Mouse (Mus musculus): ENCODE measurements at regions not wholly inside any gene's neighbourhood (a gene's known extent, or its start where the extent isn't known, plus 50 kb on each side); places are given as distances from the start of the nearest gene placed in this dataset.
"Not testable (repeated sequence)": the region's sequence is repeated elsewhere in the genome, so short reads cannot be mapped to it uniquely, and the experiment has no call there.

GRCm38 (mm10) chr12:15410419-15410818, 406.3 kb downstream of the Trib2 start:
- DNase-seq (ENCODE audit: low spot score) = no peak

GRCm38 (mm10) chr12:15407577-15407976, 409.1 kb downstream of the Trib2 start:
- not testable (repeated sequence) for DNase-seq (ENCODE audit: low spot score)

GRCm38 (mm10) chr12:15392641-15393040, 424.1 kb downstream of the Trib2 start:
- no peak for DNase-seq (ENCODE audit: low spot score)

- DNase-seq (ENCODE audit: low spot score) = no peak
These were observed 428.1 kb downstream of the Trib2 start for GRCm38 (mm10) chr12:15388574-15388973.

- no peak for DNase-seq (ENCODE audit: low spot score)
These were observed 458.9 kb downstream of the Trib2 start for GRCm38 (mm10) chr12:15357808-15358207.

GRCm38 (mm10) chr12:15320697-15321449, 495.8 kb downstream of the Trib2 start:
- DNase-seq (ENCODE audit: low spot score) = no peak

- no peak for DNase-seq (ENCODE audit: low spot score)
These were observed 497.1 kb downstream of the Trib2 start for GRCm38 (mm10) chr12:15319647-15320046.

GRCm38 (mm10) chr12:15294898-15295297, 521.8 kb downstream of the Trib2 start:
- no peak for DNase-seq (ENCODE audit: low spot score)

GRCm38 (mm10) chr12:15262165-15262564, 554.6 kb downstream of the Trib2 start:
- DNase-seq (ENCODE audit: low spot score) = no peak

- DNase-seq (ENCODE audit: low spot score) = no peak
These were observed 555.1 kb downstream of the Trib2 start for GRCm38 (mm10) chr12:15261604-15262003.

GRCm38 (mm10) chr12:15260907-15261415, 555.8 kb downstream of the Trib2 start:
- no peak for DNase-seq (ENCODE audit: low spot score)

- no peak for DNase-seq (ENCODE audit: low spot score)
These were observed 571.8 kb downstream of the Trib2 start for GRCm38 (mm10) chr12:15244966-15245365.

- no peak for DNase-seq (ENCODE audit: low spot score)
These were observed 594.1 kb downstream of the Trib2 start for GRCm38 (mm10) chr12:15222497-15223170.

- no peak for DNase-seq (ENCODE audit: low spot score)
These were observed 598.2 kb downstream of the Trib2 start for GRCm38 (mm10) chr12:15218504-15218903.

- DNase-seq (ENCODE audit: low spot score) = no peak
These were observed 600.5 kb downstream of the Trib2 start for GRCm38 (mm10) chr12:15216180-15216579.

GRCm38 (mm10) chr12:15174411-15175041, 642.2 kb downstream of the Trib2 start:
- DNase-seq (ENCODE audit: low spot score) = no peak

GRCm38 (mm10) chr12:15162605-15163004, 654.1 kb downstream of the Trib2 start:
- no peak for DNase-seq (ENCODE audit: low spot score)

GRCm38 (mm10) chr12:15161864-15162263, 654.9 kb downstream of the Trib2 start:
- no peak for DNase-seq (ENCODE audit: low spot score)

- no peak for DNase-seq (ENCODE audit: low spot score)
These were observed 656.2 kb downstream of the Trib2 start for GRCm38 (mm10) chr12:15160478-15160998.

- no peak for DNase-seq (ENCODE audit: low spot score)
These were observed 670.3 kb downstream of the Trib2 start for GRCm38 (mm10) chr12:15146398-15146797.

- no peak for DNase-seq (ENCODE audit: low spot score)
These were observed 679.7 kb downstream of the Trib2 start for GRCm38 (mm10) chr12:15137039-15137438.

- no peak for DNase-seq (ENCODE audit: low spot score)
These were observed 692.5 kb downstream of the Trib2 start for GRCm38 (mm10) chr12:15124179-15124578.

All from testis, postnatal 10 days (tissue).